Mouse (Mus musculus): ENCODE data around the gene Spty2d1. TPM values are rescaled to one million over a fixed set of nuclear protein-coding genes. Genes with fewer than 3 reads are reported as not detected.

Spty2d1 gene
- polyA plus RNA-seq (2021; fragmentation: Nextera tagmentation) = 4.2 TPM in 2 replicates
- long read RNA-seq, experiment 1, full-length matches to known transcripts = 24 of 34 reads
- long read RNA-seq, experiment 1, partial matches to known transcripts = 9 of 34 reads
- long read RNA-seq, experiment 1, other reads (novel, unspliced or antisense) = 1 of 34 reads
- long read RNA-seq, experiment 2, full-length matches to known transcripts = 1 of 8 reads
- long read RNA-seq, experiment 2, partial matches to known transcripts = 6 of 8 reads
- long read RNA-seq, experiment 2, other reads (novel, unspliced or antisense) = 1 of 8 reads

GRCm38 (mm10) chr7:47008168-47008993, at the start of gene Spty2d1:
Gene Spty2d1, minus strand, starts transcription at chr7:47008411.

GRCm38 (mm10) chr7:47050366-47050765, 42.2 kb upstream of the Spty2d1 start, which contains the start of gene Tmem86a:
Gene Tmem86a, plus strand, starts transcription at chr7:47050601.

GRCm38 (mm10) chr7:46983280-46983679, 24.9 kb downstream of the Spty2d1 start, which contains the start of gene Gm9999:
Gene Gm9999, plus strand, starts transcription at chr7:46983580.

GRCm38 (mm10) chr7:46957831-46958691, 50.1 kb downstream of the Spty2d1 start, which contains the start of gene Uevld:
Gene Uevld, minus strand, starts transcription at chr7:46958527.

Other genes with a start within 250 kb of the Spty2d1 start
- gene Hps5, start 212.3 kb downstream of the Spty2d1 start, polyA plus RNA-seq (2021; fragmentation: Nextera tagmentation) = 3.5 and 3.7 TPM in 2 replicates
- gene Gtf2h1, start 212.3 kb downstream of the Spty2d1 start, polyA plus RNA-seq (2021; fragmentation: Nextera tagmentation) = 18.6 and 21.7 TPM in 2 replicates
- 853 and 1,022 TPM in 2 replicates for gene Ldha, start 166.9 kb downstream of the Spty2d1 start, polyA plus RNA-seq (2021; fragmentation: Nextera tagmentation)
- gene Ldhc, start 147.2 kb downstream of the Spty2d1 start, polyA plus RNA-seq (2021; fragmentation: Nextera tagmentation) = 0.18 TPM in 1 of 2 replicates, not detected in the other
- gene Tsg101, start 88.4 kb downstream of the Spty2d1 start, polyA plus RNA-seq (2021; fragmentation: Nextera tagmentation) = 241 and 242 TPM in 2 replicates
- gene Uevld, start 49.9 kb downstream of the Spty2d1 start, polyA plus RNA-seq (2021; fragmentation: Nextera tagmentation) = 3.5 and 3.9 TPM in 2 replicates
- not detected in 2 replicates for gene Gm9999, start 24.8 kb downstream of the Spty2d1 start, polyA plus RNA-seq (2021; fragmentation: Nextera tagmentation)
- 20.9 and 24.1 TPM in 2 replicates for gene Tmem86a, start 42.2 kb upstream of the Spty2d1 start, polyA plus RNA-seq (2021; fragmentation: Nextera tagmentation)
- 74.9 and 113 TPM in 2 replicates for gene Ptpn5, start 125.3 kb upstream of the Spty2d1 start, polyA plus RNA-seq (2021; fragmentation: Nextera tagmentation)
- gene Mrgpra6, start 196.5 kb upstream of the Spty2d1 start, polyA plus RNA-seq (2021; fragmentation: Nextera tagmentation) = not detected in 2 replicates
- gene Mrgpra9, start 244.4 kb upstream of the Spty2d1 start, polyA plus RNA-seq (2021; fragmentation: Nextera tagmentation) = not detected in 2 replicates

Data from left cerebral cortex, adult 6 months (tissue).